Mouse (Mus musculus): ENCODE measurements around the gene Dync1li1.

DNA sequence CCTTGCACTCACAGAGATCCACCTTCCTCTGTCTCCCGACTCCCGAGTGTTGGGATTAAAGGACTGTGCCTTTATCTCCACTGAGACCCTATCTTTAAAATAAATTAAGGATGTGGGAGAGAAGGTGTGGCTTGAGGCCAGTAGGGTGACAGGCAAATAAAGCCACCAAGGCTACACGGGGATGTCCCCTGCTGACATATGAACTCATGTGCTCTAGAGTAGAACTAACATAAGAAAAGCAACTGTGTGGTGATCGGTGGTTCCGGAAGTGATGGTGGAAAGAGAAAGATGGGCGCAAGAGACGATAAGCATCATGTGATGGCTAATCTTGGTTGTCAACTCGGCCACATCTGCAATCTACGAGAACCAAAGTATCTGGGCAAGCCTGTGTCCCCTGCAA is 63.7 kb downstream of the Dync1li1 start:
- no peak for TF ChIP-seq CTCF (IDR thresholded peaks at IDR 0.05; ENCODE audit: extremely low read depth, insufficient read length, insufficient replicate concordance, low read depth, low read length)
- TF ChIP-seq POLR2A (IDR thresholded peaks at IDR 0.05; ENCODE audit: low read depth, low read length): no peak
